Mouse (Mus musculus): ENCODE data around the gene Gh. TPM values are rescaled to one million over a fixed set of nuclear protein-coding genes. Genes with fewer than 3 reads are reported as not detected.

The Gh gene
- polyA plus RNA-seq, 1 experiment from 2014 or later = not detected

- Histone ChIP-seq H3K9ac (ENCODE audit: low read length) (no peak overlapping the region), H3K4me1 (ENCODE audit: control insufficient read depth, insufficient read depth, low read length) (no peaks in the 10 kb centered on the region), H3K9me3 (replicated peaks; ENCODE audit: control insufficient read depth, low read length) (no peaks in the 10 kb centered on the region), H3K27me3 (ENCODE audit: control insufficient read depth, insufficient read depth, low read length) (no peaks in the 10 kb centered on the region), H3K27ac (ENCODE audit: low read length) (no peak overlapping the region), H3K36me3 (ENCODE audit: control insufficient read depth, insufficient read depth) (no peaks in the 10 kb centered on the region), H3K4me2 (ENCODE audit: low read depth, low read length) (no peak overlapping the region), H3K4me3 (ENCODE audit: low read length) (no peak overlapping the region)
- no peak for ATAC-seq (replicated peaks; ENCODE audit: extremely low read depth, insufficient read depth, low FRiP score)
- WGBS = 71% methylated on average over 6 of the region's 6 CpGs
Observed at GRCm38 (mm10) chr11:106282452-106282851, 19.2 kb downstream of the Gh start.

DNA sequence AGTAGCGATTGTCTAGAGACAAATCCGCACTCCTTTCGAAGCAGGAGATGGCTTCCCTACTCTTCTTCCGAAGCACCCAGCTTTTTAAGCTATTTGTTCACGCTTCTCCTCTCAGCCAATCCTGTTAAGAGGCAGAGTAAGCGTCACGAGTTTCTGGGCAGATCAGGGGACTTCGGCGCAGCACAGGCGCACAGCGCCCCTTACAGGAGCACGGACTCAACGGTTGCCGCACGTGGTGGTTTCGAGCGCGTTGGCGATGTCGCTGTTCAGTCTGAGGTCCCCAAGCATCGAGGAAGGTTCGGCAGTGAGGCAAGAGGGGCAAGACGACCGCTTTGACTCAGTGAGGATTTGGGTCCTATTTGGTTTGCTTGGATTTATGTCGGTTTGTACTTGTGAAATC, 25.2 kb downstream of the Gh start, which contains the start of gene Tcam1:
TSS of gene Tcam1 (plus strand) at position 219 of the 400 bp plus-strand sequence.
- Histone ChIP-seq H3K9me3 (replicated peaks; ENCODE audit: control insufficient read depth, low read length) (no peaks in the 10 kb centered on the region), H3K4me3 (ENCODE audit: low read length) (peak within 1 kb of the TSS; percentile 20), H3K27ac (ENCODE audit: low read length) (no peak within 1 kb of the TSS), H3K27me3 (ENCODE audit: control insufficient read depth, insufficient read depth, low read length) (no peaks in the 10 kb centered on the region), H3K4me1 (ENCODE audit: control insufficient read depth, insufficient read depth, low read length) (peaks cover 12% of the 10 kb centered on the region), H3K36me3 (ENCODE audit: control insufficient read depth, insufficient read depth) (no peaks in the 10 kb centered on the region), H3K4me2 (ENCODE audit: low read depth, low read length) (peak within 1 kb of the TSS; percentile 62), H3K9ac (ENCODE audit: low read length) (peak within 1 kb of the TSS; percentile 40; the same call in 1 of the 2 replicates)
- no peak for ATAC-seq (replicated peaks; ENCODE audit: extremely low read depth, insufficient read depth, low FRiP score)
- WGBS = 5% methylated on average over 25 of the region's 25 CpGs

- H3K4me1 ChIP-seq (ENCODE audit: control insufficient read depth, insufficient read depth, low read length) = peaks cover 20% of the 10 kb centered on the region
- no peak for ATAC-seq (replicated peaks; ENCODE audit: extremely low read depth, insufficient read depth, low FRiP score)
- no peak overlapping the region for H3K9ac ChIP-seq (ENCODE audit: low read length)
- H3K27ac ChIP-seq (ENCODE audit: low read length) = peak overlapping the region; percentile 5; the same call in 1 of the 2 replicates
- 65% methylated on average over 7 of the region's 7 CpGs for WGBS
- no peaks in the 10 kb centered on the region for H3K27me3 ChIP-seq (ENCODE audit: control insufficient read depth, insufficient read depth, low read length)
- no peak overlapping the region for H3K4me3 ChIP-seq (ENCODE audit: low read length)
- H3K36me3 ChIP-seq (ENCODE audit: control insufficient read depth, insufficient read depth) = no peaks in the 10 kb centered on the region
- H3K9me3 ChIP-seq (replicated peaks; ENCODE audit: control insufficient read depth, low read length) = no peaks in the 10 kb centered on the region
- H3K4me2 ChIP-seq (ENCODE audit: low read depth, low read length) = no peak overlapping the region
Observed at GRCm38 (mm10) chr11:106274971-106275411, 26.7 kb downstream of the Gh start.

GRCm38 (mm10) chr11:106274374-106274773, 27.3 kb downstream of the Gh start:
- Histone ChIP-seq H3K4me2 (ENCODE audit: low read depth, low read length) (no peak overlapping the region), H3K4me1 (ENCODE audit: control insufficient read depth, insufficient read depth, low read length) (peaks cover 20% of the 10 kb centered on the region), H3K4me3 (ENCODE audit: low read length) (no peak overlapping the region), H3K9ac (ENCODE audit: low read length) (no peak overlapping the region), H3K27me3 (ENCODE audit: control insufficient read depth, insufficient read depth, low read length) (no peaks in the 10 kb centered on the region), H3K36me3 (ENCODE audit: control insufficient read depth, insufficient read depth) (no peaks in the 10 kb centered on the region), H3K9me3 (replicated peaks; ENCODE audit: control insufficient read depth, low read length) (no peaks in the 10 kb centered on the region), H3K27ac (ENCODE audit: low read length) (peak overlapping the region; percentile 7; the same call in 1 of the 2 replicates)
- WGBS = 85% methylated on average over 1 of the region's 1 CpGs
- ATAC-seq (replicated peaks; ENCODE audit: extremely low read depth, insufficient read depth, low FRiP score) = no peak

GRCm38 (mm10) chr11:106273811-106274210, 27.9 kb downstream of the Gh start:
- no peak for ATAC-seq (replicated peaks; ENCODE audit: extremely low read depth, insufficient read depth, low FRiP score)
- Histone ChIP-seq H3K36me3 (ENCODE audit: control insufficient read depth, insufficient read depth) (no peaks in the 10 kb centered on the region), H3K9ac (ENCODE audit: low read length) (no peak overlapping the region), H3K4me1 (ENCODE audit: control insufficient read depth, insufficient read depth, low read length) (peaks cover 25% of the 10 kb centered on the region), H3K4me3 (ENCODE audit: low read length) (no peak overlapping the region), H3K9me3 (replicated peaks; ENCODE audit: control insufficient read depth, low read length) (no peaks in the 10 kb centered on the region), H3K4me2 (ENCODE audit: low read depth, low read length) (peak overlapping the region; percentile 85; the same call in 1 of the 2 replicates), H3K27ac (ENCODE audit: low read length) (peak overlapping the region; percentile 7; the same call in 1 of the 2 replicates), H3K27me3 (ENCODE audit: control insufficient read depth, insufficient read depth, low read length) (no peaks in the 10 kb centered on the region)
- WGBS = 95% methylated on average over 6 of the region's 6 CpGs

DNA sequence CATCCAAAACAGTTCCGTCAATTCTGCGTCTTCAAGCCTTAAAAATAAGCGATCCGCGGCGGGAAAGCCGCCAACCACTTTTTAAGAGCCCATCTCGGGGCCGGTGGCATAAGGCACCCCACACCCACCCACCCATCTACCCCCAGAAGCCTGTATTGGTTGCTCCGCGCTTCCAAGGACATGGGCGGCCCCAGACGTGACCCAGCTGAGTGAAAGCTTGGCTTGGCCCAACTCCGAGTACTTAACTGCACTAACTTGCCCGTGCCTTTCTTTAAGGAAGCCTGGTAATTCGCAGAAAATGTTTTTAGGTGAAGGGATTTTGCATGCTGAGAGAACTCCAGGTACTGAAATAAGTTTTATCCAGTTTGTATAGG, 28.4 kb downstream of the Gh start:
- Histone ChIP-seq H3K4me1 (ENCODE audit: control insufficient read depth, insufficient read depth, low read length) (peaks cover 30% of the 10 kb centered on the region), H3K27ac (ENCODE audit: low read length) (peak overlapping the region; percentile 86), H3K9ac (ENCODE audit: low read length) (peak overlapping the region; percentile 75), H3K4me3 (ENCODE audit: low read length) (peak overlapping the region; percentile 98), H3K36me3 (ENCODE audit: control insufficient read depth, insufficient read depth) (no peaks in the 10 kb centered on the region), H3K4me2 (ENCODE audit: low read depth, low read length) (peak overlapping the region; percentile 85), H3K9me3 (replicated peaks; ENCODE audit: control insufficient read depth, low read length) (no peaks in the 10 kb centered on the region), H3K27me3 (ENCODE audit: control insufficient read depth, insufficient read depth, low read length) (no peaks in the 10 kb centered on the region)
- ATAC-seq (replicated peaks; ENCODE audit: extremely low read depth, insufficient read depth, low FRiP score) = peak; percentile 6; the same call in 1 of the 2 replicates
- 14% methylated on average over 16 of the region's 16 CpGs for WGBS

DNA sequence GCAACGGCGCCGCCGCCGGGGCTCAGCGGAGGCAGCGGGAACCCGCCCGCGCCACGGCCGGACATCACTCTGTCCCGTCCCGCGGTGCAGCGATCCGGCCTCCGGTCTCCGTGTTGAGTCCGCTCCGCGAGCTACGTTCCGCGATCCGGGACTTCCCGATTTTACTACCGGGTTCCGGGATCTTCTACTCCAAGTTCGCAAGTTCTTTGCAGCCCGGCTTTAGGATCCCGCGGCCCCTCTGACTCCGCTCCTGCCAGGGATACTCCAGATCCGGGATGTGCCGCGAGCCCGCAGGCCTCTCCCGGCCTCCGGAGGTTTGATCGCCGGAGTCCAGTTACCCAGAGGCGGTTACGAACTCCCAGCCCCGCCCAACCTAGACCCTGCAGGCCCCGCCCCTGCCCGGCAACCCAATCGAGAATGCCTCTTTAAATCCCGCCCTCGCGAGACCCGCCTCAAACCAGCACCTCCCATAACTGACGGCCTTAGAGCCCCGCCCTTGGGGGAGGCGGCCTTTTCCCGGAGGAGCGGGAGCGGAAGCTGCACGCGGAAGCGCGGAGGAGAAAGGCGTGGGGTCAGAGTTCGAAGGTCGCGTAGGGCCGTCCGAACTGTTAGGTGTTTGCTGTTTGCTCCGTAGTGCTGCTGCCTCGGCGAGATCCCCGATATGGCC, 28.9 kb downstream of the Gh start, which contains the start of gene Smarcd2:
TSS of gene Smarcd2 (minus strand) at position 329 of the 667 bp plus-strand sequence.
- ATAC-seq (replicated peaks; ENCODE audit: extremely low read depth, insufficient read depth, low FRiP score) = peak; percentile 94
- Histone ChIP-seq H3K36me3 (ENCODE audit: control insufficient read depth, insufficient read depth) (no peaks in the 10 kb centered on the region), H3K27me3 (ENCODE audit: control insufficient read depth, insufficient read depth, low read length) (no peaks in the 10 kb centered on the region), H3K4me1 (ENCODE audit: control insufficient read depth, insufficient read depth, low read length) (peaks cover 32% of the 10 kb centered on the region), H3K4me2 (ENCODE audit: low read depth, low read length) (peak within 1 kb of the TSS; percentile 85), H3K9ac (ENCODE audit: low read length) (peak within 1 kb of the TSS; percentile 98), H3K27ac (ENCODE audit: low read length) (peak within 1 kb of the TSS; percentile 94), H3K9me3 (replicated peaks; ENCODE audit: control insufficient read depth, low read length) (no peaks in the 10 kb centered on the region), H3K4me3 (ENCODE audit: low read length) (peak within 1 kb of the TSS; percentile 98)
- under 1% methylated on average over 72 of the region's 72 CpGs for WGBS

DNA sequence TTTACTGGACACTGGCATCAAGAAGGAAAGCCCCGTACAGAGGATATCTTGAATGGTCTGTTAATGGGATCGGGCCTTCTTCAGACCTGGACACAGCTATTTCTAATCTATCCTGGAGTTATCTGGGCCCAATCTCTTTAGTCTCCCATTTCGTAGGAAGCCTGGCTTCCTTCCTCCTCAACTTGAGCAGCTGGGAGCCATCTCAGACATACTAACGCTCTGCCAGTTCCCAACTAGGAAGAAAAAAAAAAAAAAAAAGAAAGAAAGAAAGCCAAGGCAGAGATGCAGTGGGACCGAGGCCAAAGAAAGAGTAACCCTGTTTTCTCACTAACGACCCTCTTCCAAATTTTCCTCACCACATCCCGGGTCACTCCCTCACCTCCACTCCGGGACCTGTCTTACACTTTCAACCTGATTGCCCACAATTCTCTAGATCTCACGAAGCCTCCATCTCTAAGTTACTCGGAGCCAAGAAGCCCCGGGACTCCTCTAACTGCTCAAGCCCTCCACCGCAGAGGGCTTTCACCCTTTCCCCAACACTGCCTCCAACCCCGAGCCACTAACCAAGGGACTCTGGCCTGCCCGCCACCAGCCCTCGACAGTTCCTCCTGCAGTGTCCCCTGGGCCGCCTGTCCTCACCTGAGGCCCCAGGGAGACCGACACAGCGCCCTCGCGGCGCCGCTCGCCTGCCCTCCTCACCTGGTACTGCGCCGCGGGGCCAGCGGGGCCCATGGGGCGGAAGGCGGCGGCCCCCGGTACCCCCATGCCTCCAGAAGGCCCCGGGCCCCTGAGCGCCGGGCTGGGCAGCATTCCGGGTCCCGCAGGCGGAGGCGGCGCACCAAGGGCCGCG, 29.6 kb downstream of the Gh start:
- peak overlapping the region; percentile 83 for H3K4me2 ChIP-seq (ENCODE audit: low read depth, low read length)
- H3K27ac ChIP-seq (ENCODE audit: low read length) = peak overlapping the region; percentile 94
- WGBS = under 1% methylated on average over 41 of the region's 41 CpGs
- H3K36me3 ChIP-seq (ENCODE audit: control insufficient read depth, insufficient read depth) = no peaks in the 10 kb centered on the region; the same call in 1 of the 2 replicates
- peaks cover 32% of the 10 kb centered on the region for H3K4me1 ChIP-seq (ENCODE audit: control insufficient read depth, insufficient read depth, low read length)
- no peaks in the 10 kb centered on the region for H3K27me3 ChIP-seq (ENCODE audit: control insufficient read depth, insufficient read depth, low read length)
- ATAC-seq (replicated peaks; ENCODE audit: extremely low read depth, insufficient read depth, low FRiP score) = peak; percentile 31
- H3K9me3 ChIP-seq (replicated peaks; ENCODE audit: control insufficient read depth, low read length) = no peaks in the 10 kb centered on the region
- peak overlapping the region; percentile 98 for H3K4me3 ChIP-seq (ENCODE audit: low read length)
- peak overlapping the region; percentile 98 for H3K9ac ChIP-seq (ENCODE audit: low read length)

Data from heart, embryonic 16.5 days (tissue).